Mouse (Mus musculus): ENCODE data around the gene Gm16451. TPM values are rescaled to one million over a fixed set of nuclear protein-coding genes. Genes with fewer than 3 reads are reported as not detected.
"Not testable (repeated sequence)": the region's sequence is repeated elsewhere in the genome, so short reads cannot be mapped to it uniquely, and the experiment has no call there.

Gene Gm16451
- polyA plus RNA-seq (2015; fragmentation: Nextera tagmentation; extraction: Ambion mirVana) = not detected in 2 replicates

GRCm38 (mm10) chr7:22118145-22118544 lies at the start of gene Gm16451:
Gene Gm16451 (minus strand): TSS chr7:22118245.
- H3K27me3 ChIP-seq (replicated peaks); H3K4me2 ChIP-seq; H3K9ac ChIP-seq; H3K4me3 ChIP-seq; ATAC-seq (ENCODE audit: extremely low read depth, insufficient number of reproducible peaks, low FRiP score, low TSS enrichment); H3K9me3 ChIP-seq; H3K4me1 ChIP-seq; H3K36me3 ChIP-seq; H3K27ac ChIP-seq (replicated peaks): not testable (repeated sequence)
- no CpG with 5 or more reads among the region's 2 CpGs for WGBS

GRCm38 (mm10) chr7:22163935-22164334 lies 45.9 kb upstream of the Gm16451 start, which contains the start of gene Vmn1r142:
Gene Vmn1r142 (minus strand): TSS chr7:22164035.
- no CpG with 5 or more reads among the region's 3 CpGs for WGBS
- H3K4me2 ChIP-seq; H3K4me3 ChIP-seq; H3K27me3 ChIP-seq (replicated peaks); H3K27ac ChIP-seq (replicated peaks); H3K9me3 ChIP-seq; H3K36me3 ChIP-seq; ATAC-seq (ENCODE audit: extremely low read depth, insufficient number of reproducible peaks, low FRiP score, low TSS enrichment); H3K4me1 ChIP-seq; H3K9ac ChIP-seq: not testable (repeated sequence)

- not testable (repeated sequence) for ATAC-seq (ENCODE audit: extremely low read depth, insufficient number of reproducible peaks, low FRiP score, low TSS enrichment); H3K9me3 ChIP-seq; H3K4me2 ChIP-seq; H3K27me3 ChIP-seq (replicated peaks); H3K4me1 ChIP-seq; H3K4me3 ChIP-seq; H3K36me3 ChIP-seq; H3K9ac ChIP-seq; H3K27ac ChIP-seq (replicated peaks)
- no CpG with 5 or more reads among the region's 5 CpGs for WGBS
These were observed 16.6 kb upstream of the Gm16451 start, which contains the start of gene Gm10666 for GRCm38 (mm10) chr7:22134641-22135040. Gene Gm10666 (minus strand): TSS chr7:22134741.

- no CpG with 5 or more reads among the region's 7 CpGs for WGBS
- H3K27ac ChIP-seq (replicated peaks); H3K4me3 ChIP-seq; H3K4me2 ChIP-seq; H3K9ac ChIP-seq; H3K4me1 ChIP-seq; H3K9me3 ChIP-seq; H3K27me3 ChIP-seq (replicated peaks); ATAC-seq (ENCODE audit: extremely low read depth, insufficient number of reproducible peaks, low FRiP score, low TSS enrichment); H3K36me3 ChIP-seq: not testable (repeated sequence)
These were observed 49.3 kb downstream of the Gm16451 start, which contains the start of gene Vmn1r139 for GRCm38 (mm10) chr7:22068757-22069156. Gene Vmn1r139 (plus strand): TSS chr7:22069057.

Other genes starting within 250 kb of the Gm16451 start
- gene Gm5891, start 197.0 kb downstream of the Gm16451 start, polyA plus RNA-seq (2015; fragmentation: Nextera tagmentation; extraction: Ambion mirVana) = not detected in 2 replicates
- gene Vmn1r137, start 123.7 kb downstream of the Gm16451 start, polyA plus RNA-seq (2015; fragmentation: Nextera tagmentation; extraction: Ambion mirVana) = not detected in 2 replicates
- not detected in 2 replicates for gene Vmn1r138, start 89.3 kb downstream of the Gm16451 start, polyA plus RNA-seq (2015; fragmentation: Nextera tagmentation; extraction: Ambion mirVana)
- not detected in 2 replicates for gene Gm6176, start 61.9 kb downstream of the Gm16451 start, polyA plus RNA-seq (2015; fragmentation: Nextera tagmentation; extraction: Ambion mirVana)
- gene Vmn1r139, start 49.2 kb downstream of the Gm16451 start, polyA plus RNA-seq (2015; fragmentation: Nextera tagmentation; extraction: Ambion mirVana) = not detected in 2 replicates
- not detected in 2 replicates for gene Gm10666, start 16.5 kb upstream of the Gm16451 start, polyA plus RNA-seq (2015; fragmentation: Nextera tagmentation; extraction: Ambion mirVana)
- not detected in 2 replicates for gene Vmn1r142, start 45.8 kb upstream of the Gm16451 start, polyA plus RNA-seq (2015; fragmentation: Nextera tagmentation; extraction: Ambion mirVana)
- not detected in 2 replicates for gene Vmn1r143, start 71.1 kb upstream of the Gm16451 start, polyA plus RNA-seq (2015; fragmentation: Nextera tagmentation; extraction: Ambion mirVana)
- gene Gm8653, start 83.0 kb upstream of the Gm16451 start, polyA plus RNA-seq (2015; fragmentation: Nextera tagmentation; extraction: Ambion mirVana) = not detected in 2 replicates
- not detected in 2 replicates for gene Gm8453, start 111.2 kb upstream of the Gm16451 start, polyA plus RNA-seq (2015; fragmentation: Nextera tagmentation; extraction: Ambion mirVana)
- not detected in 2 replicates for gene Gm4187, start 211.5 kb upstream of the Gm16451 start, polyA plus RNA-seq (2015; fragmentation: Nextera tagmentation; extraction: Ambion mirVana)

Data from heart, embryonic 13.5 days (tissue).